Mouse (Mus musculus) heart, adult 11 months (tissue): ENCODE measurements around the gene Polr2b.

Experiments
- DNase-seq: peaks from one replicate; pipeline ENCODE4 v3.0.0; 2022

Polr2b gene

DNA sequence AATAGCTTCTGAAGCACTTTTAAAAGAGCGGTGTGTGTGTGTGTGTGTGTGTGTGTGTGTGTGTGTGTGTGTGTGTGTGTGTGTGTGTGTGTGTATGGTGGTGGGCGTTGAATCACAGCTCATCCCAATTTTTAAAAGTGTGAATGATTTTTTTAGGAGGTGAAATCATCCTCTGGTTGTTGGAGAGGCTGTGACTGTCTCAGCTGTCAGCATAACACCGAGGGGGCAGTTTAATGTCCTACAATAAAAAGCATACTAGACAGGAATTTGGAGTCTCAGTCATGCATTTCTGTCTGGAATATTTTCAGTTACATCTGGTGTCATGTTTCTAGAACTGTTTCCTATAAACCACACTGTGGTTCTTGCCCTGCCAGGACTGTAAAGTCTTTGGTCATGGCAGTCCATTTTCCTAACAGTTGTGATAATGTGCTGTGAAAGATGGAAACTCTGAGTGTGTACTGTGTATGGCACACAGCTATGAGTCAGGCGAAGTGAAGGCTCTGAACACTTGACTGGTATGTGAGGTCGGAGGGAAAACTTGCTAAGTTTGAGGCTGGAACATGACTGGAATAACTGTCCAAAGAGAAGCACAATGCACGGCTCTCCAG is 8.5 kb upstream of the Polr2b start:
- peak; percentile 25 for DNase-seq

DNA sequence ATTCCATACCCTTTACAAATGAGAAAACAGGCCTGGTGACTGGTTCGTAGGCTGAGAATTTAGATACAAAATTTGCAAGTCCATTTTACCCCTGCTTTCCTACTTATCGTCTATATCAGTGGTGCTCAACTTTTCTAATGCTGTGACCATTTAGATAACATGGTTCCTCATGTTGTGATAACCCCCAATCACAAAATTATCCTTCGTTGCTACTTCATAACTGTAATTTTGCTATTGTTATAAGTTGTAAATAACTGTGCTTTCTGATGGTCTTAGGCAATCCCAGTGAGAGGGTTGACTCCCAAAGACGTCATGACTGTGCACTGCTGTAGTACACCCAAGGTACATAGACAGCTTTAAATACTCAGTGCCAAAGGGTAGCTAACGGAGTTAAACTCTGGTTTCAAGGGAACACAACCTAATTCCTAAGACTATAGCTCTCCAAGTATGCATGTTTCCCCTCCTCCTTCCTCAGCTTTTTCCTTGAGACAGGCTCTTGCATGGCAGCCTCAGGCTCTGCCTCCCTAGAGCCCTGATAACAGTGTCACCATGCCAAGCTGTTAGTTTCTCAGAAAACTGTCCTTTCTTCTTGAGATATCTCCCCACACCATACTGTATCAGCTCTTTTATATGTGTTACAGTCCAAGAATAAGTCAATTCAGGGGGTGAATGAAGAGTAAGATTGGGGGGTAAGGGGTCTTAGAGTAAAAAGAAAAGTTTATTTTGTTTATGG is 2.0 kb upstream of the Polr2b start:
- peak; percentile 43 for DNase-seq

DNA sequence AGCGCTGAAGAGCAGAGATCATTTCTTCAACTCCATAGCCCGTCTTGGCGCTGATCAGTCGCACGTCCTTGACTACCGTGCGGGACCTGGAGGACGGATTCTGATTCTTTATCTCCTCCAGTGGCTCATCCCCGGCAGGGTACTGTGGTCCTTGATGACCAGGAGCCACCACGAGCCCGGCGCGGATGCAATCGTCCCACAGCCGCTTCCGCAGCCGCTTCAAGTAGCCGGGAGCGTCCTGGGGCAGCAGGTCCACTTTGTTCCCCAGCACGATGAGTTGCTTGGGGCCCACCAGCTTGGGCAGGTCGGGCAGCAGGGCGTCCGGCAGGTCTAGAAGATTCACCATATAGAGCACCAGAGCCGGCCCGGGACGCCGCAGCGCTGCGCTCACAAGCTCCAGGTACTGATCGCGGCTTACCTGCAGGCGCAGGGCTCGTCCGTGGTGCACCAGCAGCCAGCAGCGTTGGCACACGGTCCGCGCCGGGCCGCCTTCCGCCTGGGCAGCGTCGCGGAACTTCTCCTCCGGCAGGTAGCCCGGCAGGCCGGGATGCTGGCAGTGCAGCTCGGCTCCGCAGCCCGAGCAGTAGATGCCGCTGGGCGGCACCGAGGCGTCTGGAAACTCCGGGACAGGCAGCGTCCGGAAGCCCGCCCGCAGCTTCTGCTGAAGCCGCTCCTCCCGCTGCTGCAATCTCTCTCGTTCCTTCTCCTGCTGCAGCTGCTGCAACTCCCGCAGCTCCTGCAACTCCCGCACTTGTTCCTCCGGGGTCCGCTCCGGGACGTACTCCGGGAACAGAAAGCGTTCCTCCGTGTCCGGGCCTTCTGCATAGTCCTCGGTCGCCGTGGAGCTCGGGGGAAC is 668 bp upstream of the Polr2b start:
- peak; percentile 92 for DNase-seq

DNA sequence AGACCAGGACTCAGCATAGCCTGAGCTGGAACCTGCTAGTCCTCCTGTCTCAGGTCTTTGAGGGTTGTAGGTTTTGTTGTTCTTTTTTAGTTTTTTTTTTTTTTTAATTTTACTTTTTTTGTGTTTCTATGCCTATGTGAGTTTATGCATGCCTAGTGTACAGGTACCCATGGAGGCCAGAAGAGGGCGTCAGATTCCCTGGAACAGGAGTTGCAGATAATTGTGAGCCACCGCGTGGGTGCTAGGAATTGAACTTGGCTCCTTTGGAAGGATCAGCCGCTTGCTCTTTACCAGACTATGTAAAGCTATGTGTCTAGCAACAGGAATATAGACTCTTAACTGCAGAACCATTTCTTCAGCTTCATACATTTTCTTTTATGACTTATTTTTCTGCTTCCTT is 4.3 kb downstream of the Polr2b start:
- no peak for DNase-seq

DNA sequence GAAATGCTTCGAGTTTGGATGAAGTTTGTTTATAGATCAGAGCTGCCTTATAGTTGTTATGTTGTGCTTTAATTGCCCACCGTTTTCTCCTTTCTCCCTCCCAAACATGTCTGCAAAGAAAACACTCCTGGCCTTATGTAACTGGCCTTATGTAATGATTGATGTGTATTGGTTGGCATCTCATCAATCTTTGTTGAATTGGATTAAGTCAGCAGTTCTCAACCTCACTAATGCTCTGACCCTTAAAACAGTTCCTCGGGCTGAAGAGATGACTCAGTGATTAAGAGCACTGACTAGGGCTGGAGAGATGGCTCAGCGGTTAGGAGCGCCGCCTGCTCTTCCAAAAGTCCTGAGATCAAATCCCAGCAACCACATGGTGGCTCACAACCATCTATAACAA is 5.0 kb downstream of the Polr2b start:
- peak; percentile 6 for DNase-seq

DNA sequence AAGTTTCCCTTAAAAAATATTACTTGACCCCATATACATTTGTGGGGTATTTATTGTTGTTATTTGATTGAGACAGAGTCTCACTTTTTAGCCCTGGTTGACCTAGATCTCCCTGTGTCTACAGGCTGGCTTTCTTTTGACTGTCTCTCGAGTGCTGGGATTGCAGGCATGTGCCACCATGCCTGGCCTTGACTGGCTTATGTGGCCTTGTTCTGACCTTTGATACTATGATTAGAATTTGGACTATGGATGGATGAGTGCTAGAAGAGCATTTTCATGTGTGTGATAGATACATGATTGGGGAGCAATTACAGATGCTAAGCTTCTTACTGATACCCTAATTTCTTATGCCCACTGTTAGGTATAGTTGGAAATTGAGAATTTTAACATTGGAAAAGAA is 15.0 kb downstream of the Polr2b start:
- peak; percentile 50 for DNase-seq

DNA sequence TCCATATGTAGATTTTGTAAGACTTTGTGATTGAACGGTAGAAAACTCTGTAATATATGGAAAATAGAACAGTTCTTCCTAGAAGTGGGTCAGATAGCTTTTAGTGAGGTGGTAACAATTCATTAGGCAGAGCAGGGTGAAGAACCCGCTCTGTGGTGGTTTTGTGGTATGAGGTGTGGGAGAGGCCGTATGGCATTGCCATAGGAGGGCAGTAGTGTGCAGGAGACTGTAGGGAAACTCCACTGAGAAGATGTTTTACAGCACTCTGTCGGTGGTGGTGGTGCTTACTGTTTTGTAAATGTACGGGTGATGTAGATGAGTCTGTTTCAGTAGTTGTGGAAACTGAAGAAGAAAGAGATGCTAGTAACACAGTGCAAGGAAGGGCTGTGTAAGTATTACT is 20.2 kb downstream of the Polr2b start:
- DNase-seq, result peak; percentile 41

DNA sequence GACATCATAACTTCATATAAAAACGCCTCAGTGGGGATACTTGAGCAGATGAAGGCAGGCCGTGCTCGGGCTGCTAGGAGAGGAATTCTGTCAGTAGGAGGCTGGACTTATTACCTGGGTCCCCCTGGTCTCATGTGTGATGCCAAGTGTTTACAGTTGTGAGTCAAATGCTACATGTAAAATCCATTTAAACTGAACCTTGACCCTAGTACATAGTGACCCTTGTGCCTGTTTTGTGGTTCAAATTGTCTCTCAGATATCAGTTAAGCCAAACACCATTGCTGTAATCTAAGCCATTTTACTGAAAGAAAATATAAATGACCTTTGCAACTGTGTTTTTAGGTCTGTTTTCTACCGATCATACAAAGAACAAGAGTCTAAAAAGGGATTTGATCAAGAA is 30.1 kb downstream of the Polr2b start:
- DNase-seq, result peak; percentile 53

DNA sequence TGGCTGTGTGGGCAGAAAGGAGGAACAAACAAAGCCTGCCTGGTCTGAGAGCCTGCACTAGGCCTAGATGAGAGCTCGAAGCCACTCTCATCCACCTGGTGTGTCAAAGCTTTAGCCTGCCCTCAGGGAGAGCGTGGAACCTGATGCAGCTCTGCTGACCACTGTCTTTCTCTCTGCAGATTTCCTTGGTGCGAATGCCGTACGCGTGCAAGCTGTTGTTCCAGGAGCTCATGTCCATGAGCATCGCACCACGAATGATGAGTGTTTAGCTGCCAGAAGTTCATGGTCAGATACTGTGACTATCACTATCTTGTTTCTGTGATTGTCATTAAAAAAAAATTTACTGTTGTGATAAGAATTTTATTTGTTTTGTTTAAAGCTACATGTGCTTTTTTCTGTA is 39.0 kb downstream of the Polr2b start:
- no peak for DNase-seq

DNA sequence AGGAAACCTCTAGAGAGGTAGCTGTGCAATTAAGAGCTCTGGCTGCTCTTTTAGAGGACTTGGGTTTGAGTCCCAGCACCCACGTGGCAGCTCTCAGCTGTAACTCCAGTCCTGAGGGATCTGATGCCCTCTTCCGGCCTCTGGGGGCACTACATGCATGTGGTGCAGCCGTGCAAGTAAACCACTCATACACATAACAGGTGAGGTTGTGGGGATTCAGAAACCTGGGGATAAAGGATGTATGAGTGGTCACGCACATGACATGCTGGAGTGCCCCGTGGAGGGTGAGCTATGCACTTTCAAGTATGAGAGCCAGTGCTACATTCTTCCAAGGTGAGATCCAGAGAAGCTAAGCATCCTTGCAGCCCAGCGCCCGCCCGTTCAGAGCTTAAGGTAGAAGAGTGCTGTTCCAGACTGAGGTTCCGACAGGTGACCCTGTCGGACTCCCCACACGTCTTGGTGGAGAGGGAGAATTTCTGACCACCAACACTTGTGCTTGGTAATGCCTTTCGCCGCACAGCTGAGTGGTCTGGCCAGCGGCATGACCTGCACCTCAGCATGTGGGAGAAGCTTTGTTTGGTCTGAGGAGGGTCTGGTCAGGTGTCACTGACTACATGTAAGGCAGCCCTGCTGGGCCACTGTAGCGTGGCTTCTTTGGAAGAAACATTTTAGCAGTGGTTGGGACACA is 40.2 kb downstream of the Polr2b start:
- peak; percentile 82 for DNase-seq

DNA sequence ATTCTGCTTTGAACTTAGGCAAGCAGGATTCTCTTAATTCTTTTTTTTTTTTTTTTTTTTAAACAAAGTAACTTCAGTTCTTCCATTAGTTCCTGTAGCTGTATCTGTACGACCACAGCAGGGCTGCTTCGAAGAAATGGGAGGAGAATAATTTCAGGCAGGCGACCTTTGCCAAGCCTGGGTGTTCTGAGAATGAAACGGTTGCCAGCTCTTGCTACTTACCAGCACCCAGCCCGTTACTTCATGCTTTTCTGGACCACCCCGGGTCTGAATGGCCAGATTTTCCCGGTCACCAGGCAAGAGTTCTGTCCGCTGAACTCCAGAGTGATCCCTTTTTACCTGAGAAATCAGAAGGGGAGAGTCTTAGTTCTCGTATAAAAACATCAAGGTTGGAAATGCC is 41.7 kb downstream of the Polr2b start:
- peak; percentile 68 for DNase-seq

DNA sequence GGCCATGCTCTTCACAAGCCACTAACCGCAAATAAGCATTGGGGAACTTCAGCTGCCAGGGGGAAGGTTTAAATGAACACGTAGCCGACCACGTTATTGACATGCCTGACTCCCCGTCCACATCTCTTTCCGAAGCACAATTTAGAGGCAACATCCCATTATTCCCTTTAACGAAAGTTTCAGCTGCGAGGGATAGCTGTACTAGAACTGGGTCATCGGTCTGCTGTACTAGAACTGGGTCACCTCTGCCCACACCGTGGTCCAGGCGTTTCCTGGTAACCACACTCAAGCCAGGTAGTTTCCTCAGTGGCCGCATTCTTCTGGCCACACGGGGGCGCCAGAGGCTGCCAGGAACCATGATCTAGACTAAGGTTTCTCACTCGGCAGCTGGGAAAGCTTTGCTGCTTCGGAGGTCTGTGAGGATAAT is 44.4 kb downstream of the Polr2b start:
- DNase-seq, result peak; percentile 97

DNA sequence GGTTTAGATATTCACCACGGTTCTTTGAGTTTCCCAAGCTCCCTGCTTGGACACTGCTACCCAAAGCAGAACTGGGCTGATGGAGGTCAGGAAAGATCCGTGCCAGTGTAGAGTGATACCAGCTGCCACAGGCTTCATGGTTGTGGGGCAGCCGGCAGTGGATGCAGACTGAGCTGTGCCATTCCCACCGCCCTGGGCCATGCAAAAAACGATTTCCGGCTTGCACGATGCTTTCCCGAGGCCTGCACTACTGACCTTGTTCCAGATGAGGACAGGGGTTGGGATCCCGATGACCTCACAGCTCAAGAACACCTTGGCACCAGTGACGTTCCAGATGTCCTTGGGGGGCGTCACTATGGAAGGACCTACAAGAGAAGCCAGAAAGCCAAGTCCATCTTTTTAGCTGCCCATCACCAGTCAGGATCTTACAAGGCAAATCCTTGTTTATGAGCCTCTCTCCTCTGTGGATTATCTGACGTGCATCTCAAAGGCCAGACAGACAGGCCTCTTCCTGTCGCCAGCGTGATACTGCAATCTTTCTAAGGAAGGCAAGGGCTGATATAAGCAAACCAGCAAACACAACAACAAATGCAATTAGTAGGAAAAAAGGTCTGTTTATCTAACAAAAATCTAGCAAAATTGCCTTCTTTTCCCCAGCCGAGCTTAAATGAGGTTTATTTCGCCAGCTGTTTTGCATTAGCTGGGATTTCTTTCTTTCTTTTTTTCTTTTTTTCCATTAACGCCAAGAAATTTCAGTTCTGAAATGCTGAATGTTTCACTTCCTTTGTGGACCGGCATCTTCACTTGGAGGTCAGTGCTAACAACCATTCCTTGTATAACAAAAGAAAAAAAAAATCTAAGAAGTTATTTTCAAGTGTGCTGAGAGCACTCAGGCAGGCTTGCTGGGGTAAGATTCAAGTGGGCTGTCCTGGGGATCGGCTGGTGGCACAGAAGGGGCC is 45.6 kb downstream of the Polr2b start:
- DNase-seq, result peak; percentile 89

DNA sequence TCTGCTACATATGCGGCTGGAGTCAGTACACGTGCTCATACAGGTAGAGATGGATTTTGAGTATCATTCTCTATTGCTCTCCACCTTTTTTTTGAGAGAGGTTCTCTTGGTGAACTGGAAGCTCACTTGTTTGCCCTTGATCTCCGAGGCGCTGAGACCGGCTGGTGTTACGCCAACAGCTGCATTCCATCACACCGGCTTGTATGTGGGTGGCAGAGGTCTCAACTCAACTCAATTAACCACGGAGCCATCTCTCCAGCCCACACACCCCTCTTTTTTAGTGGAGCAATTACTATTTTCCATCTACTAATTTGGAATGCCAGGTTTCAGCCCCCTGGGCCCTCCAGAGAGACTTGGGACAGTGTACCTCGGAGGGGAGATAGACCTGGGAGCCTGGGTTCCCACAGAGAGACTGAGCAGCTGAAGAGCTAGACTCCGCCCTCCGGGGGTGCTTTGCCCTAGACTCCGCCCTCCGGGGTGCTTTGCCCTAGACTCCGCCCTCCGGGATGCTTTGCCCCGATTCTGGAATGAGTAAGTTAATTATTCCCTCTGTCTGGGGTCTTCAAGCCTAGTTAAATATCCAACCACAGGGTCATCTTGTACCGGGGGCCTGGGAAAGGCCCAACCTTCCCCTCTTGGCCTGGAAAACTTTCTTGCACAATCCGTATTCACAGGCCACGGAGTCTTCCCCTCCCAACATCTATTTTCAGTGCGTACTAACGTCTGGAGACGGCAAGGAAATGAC is 47.6 kb downstream of the Polr2b start:
- DNase-seq, result peak; percentile 99

DNA sequence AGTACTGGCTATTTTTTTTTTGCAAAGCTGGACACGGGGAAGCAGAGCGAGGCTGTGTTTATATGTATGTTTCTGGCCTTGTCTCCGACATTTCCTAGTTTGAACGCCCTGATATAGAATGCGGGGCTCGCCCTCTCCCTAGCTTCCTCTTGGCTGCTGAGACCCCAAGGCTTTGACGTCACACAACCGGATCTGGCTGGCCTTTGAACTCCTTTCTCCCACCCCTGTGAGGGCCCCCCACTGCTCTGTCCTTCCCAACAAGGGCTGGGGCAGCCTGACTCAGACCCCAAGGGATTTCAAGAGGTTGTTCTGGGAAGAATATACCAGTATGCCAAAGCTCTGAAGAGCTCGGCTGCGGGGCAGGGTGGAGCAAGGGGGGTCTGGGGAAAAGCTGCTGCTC is 48.4 kb downstream of the Polr2b start:
- peak; percentile 98 for DNase-seq

DNA sequence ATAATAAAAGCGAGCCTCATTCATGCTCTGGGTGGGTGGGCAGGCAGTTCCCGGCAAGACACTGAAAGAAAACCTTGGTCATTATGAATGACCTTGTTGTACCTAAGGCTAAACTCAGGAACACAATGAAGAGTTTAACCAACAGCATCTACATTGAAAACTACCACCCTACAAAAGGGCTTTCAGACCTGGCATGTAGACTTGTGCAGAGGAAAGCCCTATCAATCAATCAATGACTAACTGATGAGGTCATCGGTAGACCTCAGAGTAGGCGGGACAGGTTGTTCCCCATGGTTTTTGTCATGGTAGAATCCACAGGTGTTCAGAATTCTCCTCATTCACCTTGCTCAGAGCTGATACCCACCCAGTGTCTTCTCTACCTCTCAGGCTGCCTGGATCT is 50.0 kb downstream of the Polr2b start:
- no peak for DNase-seq

DNA sequence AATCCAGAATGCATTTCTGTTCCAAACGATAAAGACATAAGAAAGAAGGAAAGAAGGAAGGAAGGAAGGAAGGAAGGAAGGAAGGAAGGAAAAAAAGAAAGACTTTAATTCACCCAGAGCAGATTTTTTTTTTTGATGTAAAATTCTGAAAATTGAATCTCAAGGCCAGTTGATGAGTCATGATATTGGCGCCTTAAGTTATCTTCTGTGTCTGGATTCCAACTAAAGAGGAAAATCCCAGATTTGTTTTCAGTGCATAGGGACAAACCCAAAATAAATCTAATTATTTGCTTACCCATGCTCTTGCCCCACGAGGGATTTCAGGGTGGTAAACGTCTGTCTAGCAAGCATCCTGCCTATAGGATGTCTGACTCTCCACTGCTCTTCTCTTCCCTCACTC is 51.1 kb downstream of the Polr2b start:
- DNase-seq, result no peak

DNA sequence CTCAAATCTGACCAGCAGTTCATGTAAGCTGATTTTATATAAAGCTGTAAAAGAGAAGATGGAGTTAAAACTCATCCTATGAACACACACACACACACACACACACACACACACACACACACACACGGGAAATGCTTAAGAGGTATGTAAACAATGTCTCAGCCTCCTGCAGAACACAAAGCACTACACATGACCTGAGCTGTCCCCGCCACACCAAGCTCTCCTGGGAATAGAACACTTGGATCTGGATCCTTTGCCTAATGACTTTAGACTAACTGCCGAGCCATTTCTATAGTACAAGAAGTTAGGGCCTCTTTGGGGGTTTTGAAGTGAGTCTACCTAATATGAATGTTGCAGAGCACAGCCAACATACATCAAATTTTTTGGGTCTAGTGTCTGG is 52.2 kb downstream of the Polr2b start:
- peak; percentile 96 for DNase-seq

DNA sequence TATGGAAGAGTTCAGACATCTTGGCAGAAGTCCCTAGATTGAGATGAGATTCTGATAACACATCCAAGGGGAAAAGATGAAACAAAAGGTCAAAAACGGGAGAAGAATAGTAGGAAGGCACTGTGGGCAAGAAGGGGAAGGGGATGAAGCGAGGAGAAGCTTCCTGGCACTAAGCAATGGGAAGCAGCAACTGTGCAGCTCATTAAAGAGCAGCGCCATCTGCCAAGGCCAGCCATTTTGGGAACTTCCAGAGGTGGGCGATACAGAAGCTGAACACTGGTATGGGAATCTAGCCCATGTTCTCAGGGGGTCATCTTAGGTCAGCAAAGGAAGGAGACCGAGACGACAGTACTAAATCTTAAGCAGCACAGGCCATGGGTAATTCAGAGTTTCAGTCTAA is 53.7 kb downstream of the Polr2b start:
- peak; percentile 96 for DNase-seq

DNA sequence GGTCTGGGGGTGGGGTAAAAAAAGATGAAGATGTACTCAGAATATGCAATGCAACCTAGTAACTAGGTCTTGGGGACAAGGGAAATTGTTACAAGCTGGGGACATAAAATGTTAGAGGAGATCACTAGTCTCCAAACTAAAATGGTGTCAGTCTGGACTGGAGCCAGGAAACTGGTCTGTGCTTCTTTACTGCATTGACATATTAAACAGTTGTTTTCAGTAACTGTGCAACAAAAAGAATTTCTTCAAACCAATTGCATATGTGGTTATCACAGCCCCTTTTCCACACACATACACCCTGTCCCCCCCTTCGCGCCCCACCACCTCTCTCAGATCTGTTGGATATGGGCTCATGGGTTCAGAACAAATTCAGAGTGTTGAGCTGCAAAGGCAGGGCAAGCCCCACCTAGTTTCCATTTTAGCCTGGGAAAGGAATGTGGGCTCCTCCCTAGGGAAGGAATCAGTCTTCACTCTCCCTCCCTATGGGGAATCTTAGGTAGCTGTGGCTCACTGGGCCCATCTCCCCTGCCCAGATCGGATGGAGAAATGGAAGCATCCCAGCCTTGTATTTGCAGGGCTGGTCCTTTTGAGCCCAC is 54.6 kb downstream of the Polr2b start:
- peak; percentile 94 for DNase-seq

DNA sequence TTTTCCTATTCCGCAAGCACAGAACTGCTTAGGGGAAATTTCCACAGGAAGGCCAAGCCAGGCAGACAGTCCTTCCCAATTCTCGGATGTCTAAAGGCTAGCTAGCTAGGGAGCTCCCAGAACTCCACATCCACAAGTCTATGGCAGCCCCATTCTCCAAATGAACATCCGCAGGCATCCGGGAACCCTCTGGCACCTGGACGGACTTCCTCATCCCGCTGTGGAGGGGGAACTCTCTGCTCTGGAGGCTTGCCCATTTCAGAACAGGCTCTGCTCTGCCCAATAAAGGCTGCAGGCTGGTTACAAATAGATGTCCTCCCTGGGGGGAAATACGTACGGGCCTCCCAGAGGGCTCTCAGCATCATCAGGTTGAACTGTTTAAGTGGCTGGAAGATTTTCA is 56.4 kb downstream of the Polr2b start:
- DNase-seq, result peak; percentile 98
